Mouse (Mus musculus) ovary, postnatal 36 days (tissue): ENCODE results near the gene Otulin.

ENCODE experiments used
- DNase-seq: peaks from one replicate; pipeline ENCODE4 v3.0.0; 2022; ENCODE audit warnings: low spot score, mixed read lengths

Otulin gene

DNA sequence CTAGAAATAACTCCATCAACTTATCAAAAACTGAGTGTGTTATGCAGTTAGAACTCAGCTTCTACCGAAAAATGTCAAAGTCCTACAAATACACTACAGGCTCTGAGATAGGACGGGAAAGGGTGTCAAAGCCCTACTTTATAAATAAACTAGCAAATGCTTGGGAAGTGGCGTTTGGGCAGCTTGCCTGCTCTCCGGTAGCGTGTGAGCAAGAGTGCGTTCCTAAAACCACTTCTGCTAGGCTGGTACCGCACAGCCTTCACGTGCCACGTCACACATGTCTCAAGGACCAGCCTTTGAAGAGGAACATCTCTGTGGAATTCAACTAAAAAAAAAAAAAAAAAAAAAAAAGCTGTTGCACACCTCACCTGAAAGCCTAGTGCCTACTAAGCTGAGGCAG is 127.3 kb downstream of the Otulin start:
- no peak for DNase-seq

GRCm38 (mm10) chr15:27502338-27502737 is 128.2 kb downstream of the Otulin start:
- no peak for DNase-seq

- no peak for DNase-seq
Observed at GRCm38 (mm10) chr15:27500390-27500789, 130.1 kb downstream of the Otulin start.

DNA sequence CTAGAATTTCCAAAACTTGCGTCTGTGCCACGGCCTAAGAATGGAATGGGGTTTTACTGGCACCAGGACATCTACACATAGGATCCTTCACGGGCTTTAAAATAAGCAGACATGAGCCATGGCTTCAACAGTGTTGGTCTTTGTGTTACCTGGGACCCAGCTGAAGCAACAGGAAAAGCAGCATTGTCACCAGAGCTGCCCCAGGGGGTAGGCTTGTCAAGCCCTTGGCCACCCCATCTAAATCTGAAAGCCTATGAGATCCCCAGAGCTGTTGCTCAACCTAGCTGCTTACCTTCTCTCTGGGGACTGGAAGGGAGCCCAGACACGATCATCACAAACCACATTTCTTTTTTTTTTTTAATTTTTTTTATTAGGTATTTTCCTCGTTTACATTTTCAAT is 132.4 kb downstream of the Otulin start:
- no peak for DNase-seq

- no peak for DNase-seq
Observed at GRCm38 (mm10) chr15:27497300-27497997, 133.0 kb downstream of the Otulin start.

GRCm38 (mm10) chr15:27496596-27497299 is 133.7 kb downstream of the Otulin start:
- no peak for DNase-seq

GRCm38 (mm10) chr15:27495981-27496401 is 134.5 kb downstream of the Otulin start:
- no peak for DNase-seq

DNA sequence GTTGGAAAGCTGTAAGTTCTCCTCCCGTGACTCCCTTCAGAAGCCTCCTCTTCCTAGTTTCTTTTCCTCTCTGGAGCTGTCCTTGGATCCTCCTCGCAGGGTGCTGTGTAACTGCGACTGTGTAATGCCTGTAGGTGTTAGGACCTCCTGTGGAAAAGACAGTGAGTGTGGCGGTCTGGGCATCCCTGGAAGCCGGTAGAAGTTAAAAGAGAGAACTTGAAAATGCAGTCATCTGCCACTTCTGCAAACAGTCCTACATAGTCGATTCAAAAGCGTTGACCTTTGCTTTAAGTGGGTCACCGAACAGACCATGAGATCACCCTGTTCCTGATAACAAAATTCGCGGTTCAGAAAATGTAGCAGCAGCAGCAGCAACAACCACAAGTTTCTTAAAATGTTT is 137.0 kb downstream of the Otulin start:
- no peak for DNase-seq

DNA sequence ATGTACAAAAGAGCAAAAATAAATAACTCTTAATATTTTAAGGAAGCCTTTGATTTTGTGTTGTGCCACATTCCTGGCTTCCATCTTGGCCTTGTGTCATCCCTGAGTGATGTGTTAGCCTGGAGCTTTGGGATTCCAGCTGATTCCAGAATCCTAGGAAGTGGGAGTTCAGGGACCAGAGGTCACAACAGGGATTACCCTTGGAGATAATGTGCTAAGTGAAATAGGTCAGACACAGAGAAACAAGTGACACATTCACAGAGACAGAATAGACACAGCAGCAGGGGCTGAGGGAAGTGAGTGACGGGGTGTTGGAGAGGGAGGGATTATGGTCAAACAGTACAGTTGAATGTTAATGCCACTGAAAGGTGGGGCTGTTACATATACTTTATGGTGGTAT is 137.8 kb downstream of the Otulin start:
- no peak for DNase-seq
